Comparison of ENCODE assay signal across 17 mouse cellular contexts in genomic region chr8:85496125-85496524, GRCm38 (mm10).
"Had no signal": no experiment of that assay in that cellular context is flagged by ENCODE, and none has a peak within 500 bp of the region (broad histone marks: within the 10 kb centered on the region; RNA-seq: fewer than 3 reads in every experiment).

No protein-coding gene starts in this region.

- H3K9ac ChIP-seq: hindbrain, embryonic 14.5 days; liver, embryonic 15.5 days; lung, embryonic 15.5 days; midbrain, embryonic 12.5 days; neural tube, embryonic 12.5 days had no signal

- H3K27me3 ChIP-seq: lung, embryonic 15.5 days; neural tube, embryonic 12.5 days had no signal

- H3K4me3 ChIP-seq: left cerebral cortex, adult 2 months; limb, embryonic 10.5 days; liver, embryonic 15.5 days; lung, embryonic 15.5 days; megakaryocyte, embryonic 14.5 days; midbrain, embryonic 12.5 days; neural tube, embryonic 12.5 days had no signal

- H3K36me3 ChIP-seq: liver, embryonic 15.5 days; lung, embryonic 15.5 days; midbrain, embryonic 12.5 days; neural tube, embryonic 12.5 days had no signal

- DNase-seq: kidney, adult 11 months; kidney, adult 9 months; kidney, postnatal 36 days; lung, postnatal 14 days; right cerebral cortex, postnatal 14 days; thymus, adult 18-20 months; thymus, postnatal 14 days had no signal

- H3K4me2 ChIP-seq: liver, embryonic 15.5 days; lung, embryonic 15.5 days; midbrain, embryonic 12.5 days; neural tube, embryonic 12.5 days had no signal

- H3K27ac ChIP-seq: hindbrain, embryonic 14.5 days; kidney, postnatal 0 days; left cerebral cortex, adult 2 months; limb, embryonic 10.5 days; liver, embryonic 15.5 days; lung, embryonic 15.5 days; macrophage; midbrain, embryonic 12.5 days; neural tube, embryonic 12.5 days had no signal

- H3K9me3 ChIP-seq: limb, embryonic 10.5 days; liver, embryonic 15.5 days; lung, embryonic 15.5 days; megakaryocyte, embryonic 14.5 days; midbrain, embryonic 12.5 days; neural tube, embryonic 12.5 days had no signal
